Mouse (Mus musculus): ENCODE measurements around the gene Ablim1.

Gene Ablim1

GRCm38 (mm10) chr19:56999781-57000180 lies 314.9 kb downstream of the Ablim1 start:
- no peak for DNase-seq

- no peak for DNase-seq
Measured at GRCm38 (mm10) chr19:56998910-56999309, 315.8 kb downstream of the Ablim1 start.

GRCm38 (mm10) chr19:56998331-56998730 lies 316.4 kb downstream of the Ablim1 start:
- no peak for DNase-seq

GRCm38 (mm10) chr19:56997164-56997599 lies 317.5 kb downstream of the Ablim1 start:
- DNase-seq, result no peak

- no peak for DNase-seq
Measured at GRCm38 (mm10) chr19:56995441-56995840, 319.3 kb downstream of the Ablim1 start.

GRCm38 (mm10) chr19:56994653-56995052 lies 320.1 kb downstream of the Ablim1 start:
- DNase-seq, result no peak

GRCm38 (mm10) chr19:56993763-56994162 lies 321.0 kb downstream of the Ablim1 start:
- DNase-seq, result no peak

GRCm38 (mm10) chr19:56992978-56993545 lies 321.7 kb downstream of the Ablim1 start:
- no peak for DNase-seq

- no peak for DNase-seq
Measured at GRCm38 (mm10) chr19:56990367-56991111, 324.2 kb downstream of the Ablim1 start.

- DNase-seq, result no peak
Measured at GRCm38 (mm10) chr19:56989171-56989570, 325.5 kb downstream of the Ablim1 start.

GRCm38 (mm10) chr19:56984229-56984628 lies 330.5 kb downstream of the Ablim1 start:
- no peak for DNase-seq

GRCm38 (mm10) chr19:56983757-56984156 lies 331.0 kb downstream of the Ablim1 start:
- no peak for DNase-seq
